Comparison of ENCODE assay signal across 9 mouse cellular contexts in genomic region chr7:65073555-65073954, GRCm38 (mm10).
DNase-seq lines count a peak whose midpoint lies in the region; ATAC-seq and TF ChIP-seq lines count a peak whose summit lies in the region.
"Had no signal": no experiment of that assay in that cellular context is flagged by ENCODE, and none has a peak within 500 bp of the region (broad histone marks: within the 10 kb centered on the region; RNA-seq: fewer than 3 reads in every experiment).

No protein-coding gene starts in this region.

- no peak overlapping the region for H3K4me2 ChIP-seq in hindbrain, embryonic 13.5 days
- no peak overlapping the region for H3K4me2 ChIP-seq in embryonic facial prominence, embryonic 14.5 days (ENCODE audit: low read depth, low read length)
- H3K4me2 ChIP-seq: limb, embryonic 15.5 days had no signal

- peaks cover 5% of the 10 kb centered on the region; the same call in 1 of the 2 replicates for H3K9me3 ChIP-seq in hindbrain, embryonic 10.5 days
- H3K9me3 ChIP-seq in hindbrain, embryonic 13.5 days = no peaks in the 10 kb centered on the region
- no peaks in the 10 kb centered on the region for H3K9me3 ChIP-seq in embryonic facial prominence, embryonic 14.5 days (ENCODE audit: control insufficient read depth, low read length)
- H3K9me3 ChIP-seq: limb, embryonic 15.5 days had no signal

- peaks cover 9% of the 10 kb centered on the region for H3K4me1 ChIP-seq in hindbrain, embryonic 10.5 days (replicated peaks)
- H3K4me1 ChIP-seq in hindbrain, embryonic 13.5 days (replicated peaks) = 0 out of 2 replicates have a peak, but pooled peaks cover 3% of the 10 kb centered on the region
- no peaks in the 10 kb centered on the region for H3K4me1 ChIP-seq in embryonic facial prominence, embryonic 14.5 days (ENCODE audit: control insufficient read depth, insufficient read depth, low read length)
- no peaks in the 10 kb centered on the region for H3K4me1 ChIP-seq in lung, adult 2 months (ENCODE audit: control insufficient read depth, insufficient read depth, low read length)

- H3K9ac ChIP-seq in hindbrain, embryonic 13.5 days = no peak overlapping the region
- no peak overlapping the region for H3K9ac ChIP-seq in embryonic facial prominence, embryonic 14.5 days (ENCODE audit: low read depth, low read length)
- H3K9ac ChIP-seq: limb, embryonic 15.5 days had no signal

- peak; percentile 60 for TF ChIP-seq CTCF in lung, adult 2 months (IDR thresholded peaks at IDR 0.05; ENCODE audit: insufficient read depth, low read length)

- 31% methylated on average over 6 of the region's 6 CpGs for WGBS in hindbrain, embryonic 10.5 days
- WGBS in hindbrain, embryonic 13.5 days = 29% methylated on average over 6 of the region's 6 CpGs
- 32% methylated on average over 6 of the region's 6 CpGs for WGBS in embryonic facial prominence, embryonic 14.5 days
- 24% methylated on average over 6 of the region's 6 CpGs for WGBS in lung, adult 2 months

- H3K27me3 ChIP-seq in hindbrain, embryonic 10.5 days (ENCODE audit: insufficient read depth, poor library complexity, severe bottlenecking) = no peaks in the 10 kb centered on the region
- H3K27me3 ChIP-seq in hindbrain, embryonic 13.5 days = no peaks in the 10 kb centered on the region
- H3K27me3 ChIP-seq in embryonic facial prominence, embryonic 14.5 days (replicated peaks; ENCODE audit: control insufficient read depth, insufficient read depth, low read length) = no peaks in the 10 kb centered on the region
- H3K27me3 ChIP-seq: limb, embryonic 15.5 days had no signal

- DNase-seq in hindbrain, embryonic 10.5 days (ENCODE audit: low spot score) = peak; percentile 73
- DNase-seq in adrenal gland, postnatal 25 days = peak; percentile 82
- peak; percentile 35 for DNase-seq in embryonic facial prominence, embryonic 14.5 days (ENCODE audit: low spot score)
- DNase-seq in kidney, adult 9 months = peak; percentile 9
- DNase-seq in lung, adult 2 months = peak; percentile 17
- peak; percentile 72 for DNase-seq in retina, postnatal 1 day
- DNase-seq in urinary bladder, postnatal 36 days (ENCODE audit: low spot score in 2 of 2) = peak; percentile 3 to 18

- H3K36me3 ChIP-seq in hindbrain, embryonic 10.5 days = no peaks in the 10 kb centered on the region
- H3K36me3 ChIP-seq in hindbrain, embryonic 13.5 days = no peaks in the 10 kb centered on the region
- H3K36me3 ChIP-seq in embryonic facial prominence, embryonic 14.5 days (ENCODE audit: control insufficient read depth, insufficient read depth, low read length) = no peaks in the 10 kb centered on the region
- H3K36me3 ChIP-seq: limb, embryonic 15.5 days had no signal

- no peak for TF ChIP-seq POLR2A in lung, adult 2 months (IDR thresholded peaks at IDR 0.05; ENCODE audit: borderline replicate concordance, extremely low read depth, low read depth, low read length)

- H3K27ac ChIP-seq in hindbrain, embryonic 10.5 days = no peak overlapping the region
- no peak overlapping the region for H3K27ac ChIP-seq in hindbrain, embryonic 13.5 days
- H3K27ac ChIP-seq in embryonic facial prominence, embryonic 14.5 days (replicated peaks; ENCODE audit: low read depth, low read length) = no peak overlapping the region
- H3K27ac ChIP-seq: limb, embryonic 15.5 days had no signal

- no peak overlapping the region for H3K4me3 ChIP-seq in hindbrain, embryonic 10.5 days
- H3K4me3 ChIP-seq in hindbrain, embryonic 13.5 days = no peak overlapping the region
- H3K4me3 ChIP-seq in embryonic facial prominence, embryonic 14.5 days (ENCODE audit: low read depth, low read length) = no peak overlapping the region
- no peak overlapping the region for H3K4me3 ChIP-seq in lung, adult 2 months (replicated peaks; ENCODE audit: extremely low read depth, low read depth, low read length)
- H3K4me3 ChIP-seq: limb, embryonic 15.5 days had no signal

- no peak for ATAC-seq in hindbrain, embryonic 13.5 days (ENCODE audit: low FRiP score)
- ATAC-seq in embryonic facial prominence, embryonic 14.5 days (ENCODE audit: low read depth) = 0 out of 2 replicates have a peak, but pooled peaks have one; percentile 62

Comparison
In these comparisons a context has a peak if more than half of its experiments do, and no peak if none do; other contexts are left out.
1. DNase-seq: peak in every context shown above with its lines; median percentile 82 in adrenal gland, postnatal 25 days; 73 in hindbrain, embryonic 10.5 days; 72 in retina, postnatal 1 day; 35 in embryonic facial prominence, embryonic 14.5 days; 17 in lung, adult 2 months; 10 in urinary bladder, postnatal 36 days; 9 in kidney, adult 9 months.